Mouse (Mus musculus) stomach, postnatal 0 days (tissue): ENCODE measurements around the gene Plcd4.
"Not testable (repeated sequence)": the region's sequence is repeated elsewhere in the genome, so short reads cannot be mapped to it uniquely, and the experiment has no call there.

Source experiments
- CTCF ChIP-seq: IDR thresholded peaks from 2 replicates; pipeline ENCODE4 v1.5.1; 2016; ENCODE audit warnings: antibody characterized with exemption, low read depth, mild to moderate bottlenecking, moderate library complexity
- EP300 ChIP-seq: optimal IDR thresholded peaks from 2 replicates; pipeline ENCODE3; 2016; ENCODE audit warnings: antibody characterized with exemption

GRCm38 (mm10) chr1:74512999-74513398, 29.7 kb upstream of the Plcd4 start:
- TF ChIP-seq CTCF, EP300: not testable (repeated sequence)
